Mouse (Mus musculus) thymus, adult 2 months (tissue): ENCODE data around the gene Olfr1258. TPM values are rescaled to one million over a fixed set of nuclear protein-coding genes. Genes with fewer than 3 reads are reported as not detected.
"Not testable (repeated sequence)": the region's sequence is repeated elsewhere in the genome, so short reads cannot be mapped to it uniquely, and the experiment has no call there.

Source experiments
- DNase-seq: peaks from one replicate; pipeline ENCODE4 v3.0.0; 2021
- H3K27ac ChIP-seq: fragments of 200-500 bp; 2 replicates; pipeline ENCODE4 v1.5.1; 2012; ENCODE audit warnings: low read length, control low read depth; ENCODE audit not compliant: control insufficient read depth, insufficient read depth
- H3K27me3 ChIP-seq: fragments of 200-500 bp; 2 replicates; pipeline ENCODE4 v1.6.1; 2012; ENCODE audit warnings: mild to moderate bottlenecking, low read length, moderate library complexity, mixed read lengths; ENCODE audit not compliant: control insufficient read depth, insufficient read depth
- H3K36me3 ChIP-seq: fragments of 200-500 bp; 2 replicates; pipeline ENCODE4 v1.6.1; 2012; ENCODE audit warnings: mild to moderate bottlenecking, low read length, moderate library complexity; ENCODE audit not compliant: control insufficient read depth, insufficient read depth
- H3K4me1 ChIP-seq: fragments of 200-500 bp; replicated peaks from 2 replicates; pipeline ENCODE4 v1.6.1; 2012; ENCODE audit warnings: low read length; ENCODE audit not compliant: control insufficient read depth, insufficient read depth
- H3K4me3 ChIP-seq: fragments of 200-500 bp; 2 replicates; pipeline ENCODE4 v1.5.1; 2012; ENCODE audit warnings: mild to moderate bottlenecking, low read length, control low read depth, moderate library complexity; ENCODE audit not compliant: control insufficient read depth, insufficient read depth
- CTCF ChIP-seq: fragments of 200-500 bp; IDR thresholded peaks from 2 replicates; pipeline ENCODE4 v1.5.1; 2012; ENCODE audit warnings: mild to moderate bottlenecking, control low read depth, low read length, moderate library complexity, borderline replicate concordance; ENCODE audit not compliant: control insufficient read depth, poor library complexity, insufficient read depth; ENCODE audit errors: extremely low read depth
- POLR2A ChIP-seq: fragments of 200-500 bp; IDR thresholded peaks from 2 replicates; pipeline ENCODE4 v1.6.1; 2012; ENCODE audit warnings: mild to moderate bottlenecking, low read length, control low read depth, moderate library complexity; ENCODE audit not compliant: control insufficient read depth, poor library complexity, insufficient read depth; ENCODE audit errors: extremely low read depth
- WGBS: fragments of 180-500 bp; shearing (Covaris S2); methylation state at CpG from one replicate; pipeline ENCODE4 v1.1.7; 2018; 5-methylcytosine and 5-hydroxymethylcytosine counted together
- polyA plus RNA-seq: library from polyadenylated mRNA; depleted of rRNA; stranded (reverse); fragments of >200 nt; gene quantifications from 2 replicates; pipeline ENCODE4 v1.2.3, GENCODE M21; 2012; rRNA removed

Olfr1258 gene
- not detected in 2 replicates for polyA plus RNA-seq

DNA sequence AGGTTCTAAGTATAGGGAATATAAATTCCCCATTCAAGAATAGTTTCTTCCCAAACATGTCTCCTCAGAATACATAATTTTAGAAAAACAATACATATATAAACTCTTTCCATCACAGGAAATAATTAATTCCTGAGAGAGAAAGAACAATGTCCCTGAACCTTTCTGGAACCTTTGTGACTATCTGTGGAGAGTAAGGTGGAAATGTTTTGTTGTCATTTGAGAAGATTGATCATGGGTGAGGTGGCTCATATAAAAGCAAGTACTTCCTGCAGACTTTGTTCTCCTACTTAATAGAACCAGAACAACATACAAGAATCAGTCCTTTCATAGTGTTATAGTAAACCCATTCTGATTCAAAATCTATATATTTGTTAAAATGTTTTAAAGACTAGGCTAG is at the start of gene Olfr1258:
Olfr1258 (plus strand) TSS at position 301 of the 400 bp plus-strand sequence.
- DNase-seq = no peak
- Histone ChIP-seq H3K27me3 (no peaks in the 10 kb centered on the region), H3K36me3 (no peaks in the 10 kb centered on the region), H3K4me3 (no peak within 1 kb of the TSS), H3K4me1 (no peaks in the 10 kb centered on the region), H3K27ac (no peak within 1 kb of the TSS)
- no peak for TF ChIP-seq POLR2A
- no peak for TF ChIP-seq CTCF

- H3K4me3 ChIP-seq = no peak within 1 kb of the TSS
- no peaks in the 10 kb centered on the region for H3K4me1 ChIP-seq
- WGBS = 92% methylated on average over 1 of the region's 1 CpGs
- no peak within 1 kb of the TSS for H3K27ac ChIP-seq
- H3K36me3 ChIP-seq = no peaks in the 10 kb centered on the region
- TF ChIP-seq POLR2A (no peak), CTCF (no peak)
- no peaks in the 10 kb centered on the region for H3K27me3 ChIP-seq
- DNase-seq = no peak
These were observed 49.0 kb upstream of the Olfr1258 start, which contains the start of gene Olfr1257 for GRCm38 (mm10) chr2:89878137-89878536. TSS of gene Olfr1257 (plus strand) at chr2:89878437.

- DNase-seq, H3K36me3 ChIP-seq, H3K27ac ChIP-seq, H3K27me3 ChIP-seq, H3K4me3 ChIP-seq, H3K4me1 ChIP-seq: not testable (repeated sequence)
- 92% methylated on average over 9 of the region's 9 CpGs for WGBS
These were observed 14.5 kb upstream of the Olfr1258 start for GRCm38 (mm10) chr2:89912616-89913015.

GRCm38 (mm10) chr2:89948564-89948963 is 21.5 kb downstream of the Olfr1258 start, which contains the start of gene Olfr1259:
TSS of gene Olfr1259 (minus strand) at chr2:89948664.
- no peak for DNase-seq
- Histone ChIP-seq H3K36me3 (no peaks in the 10 kb centered on the region), H3K27me3 (no peaks in the 10 kb centered on the region), H3K27ac (no peak within 1 kb of the TSS), H3K4me1 (no peaks in the 10 kb centered on the region), H3K4me3 (no peak within 1 kb of the TSS)
- WGBS = 92% methylated on average over 5 of the region's 5 CpGs
- no peak for TF ChIP-seq CTCF
- TF ChIP-seq POLR2A = no peak

DNA sequence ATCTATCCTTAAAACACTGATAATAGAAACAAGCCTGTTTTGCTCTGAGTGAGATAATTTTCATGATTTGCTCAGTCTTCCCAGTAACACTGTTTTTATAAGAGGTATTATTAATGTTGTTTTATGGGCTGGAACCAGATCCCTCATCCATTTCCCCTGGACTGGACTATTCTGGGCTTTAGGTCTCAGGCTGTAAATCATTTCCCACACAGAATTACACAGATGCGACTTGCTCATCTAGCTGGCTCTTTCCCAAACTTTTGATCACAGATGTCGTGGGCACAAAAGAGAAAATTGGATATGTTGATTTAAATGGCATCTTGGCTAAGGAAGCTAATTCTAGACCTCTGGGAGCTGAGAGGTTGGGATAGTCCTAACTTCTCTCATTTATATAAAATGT is 47.1 kb downstream of the Olfr1258 start, which contains the start of gene Olfr1260:
Olfr1260 (plus strand) TSS at position 157 of the 400 bp plus-strand sequence.
- no peak within 1 kb of the TSS for H3K4me3 ChIP-seq
- TF ChIP-seq CTCF = no peak
- TF ChIP-seq POLR2A = no peak
- H3K27me3 ChIP-seq = no peaks in the 10 kb centered on the region
- DNase-seq = no peak
- no peaks in the 10 kb centered on the region for H3K4me1 ChIP-seq
- WGBS = 78% methylated on average over 2 of the region's 2 CpGs
- H3K27ac ChIP-seq = no peak within 1 kb of the TSS
- no peaks in the 10 kb centered on the region for H3K36me3 ChIP-seq

- H3K27ac ChIP-seq = no peak overlapping the region
- H3K4me1 ChIP-seq = no peaks in the 10 kb centered on the region
- WGBS = 87% methylated on average over 2 of the region's 2 CpGs
- TF ChIP-seq CTCF (no peak), POLR2A (no peak)
- H3K27me3 ChIP-seq = no peaks in the 10 kb centered on the region
- DNase-seq = no peak
- H3K4me3 ChIP-seq = no peak overlapping the region
- no peaks in the 10 kb centered on the region for H3K36me3 ChIP-seq
These were observed 50.6 kb downstream of the Olfr1258 start for GRCm38 (mm10) chr2:89977709-89978108.

Other genes starting within 250 kb of the Olfr1258 start
- not detected in 2 replicates for gene Olfr1252, start 202.3 kb upstream of the Olfr1258 start, polyA plus RNA-seq
- gene Olfr1253, start 170.2 kb upstream of the Olfr1258 start, polyA plus RNA-seq = not detected in 2 replicates
- not detected in 2 replicates for gene Olfr1254, start 133.7 kb upstream of the Olfr1258 start, polyA plus RNA-seq
- gene Olfr1255, start 115.3 kb upstream of the Olfr1258 start, polyA plus RNA-seq = not detected in 2 replicates
- gene Olfr1256, start 85.8 kb upstream of the Olfr1258 start, polyA plus RNA-seq = not detected in 2 replicates
- gene Olfr48, start 79.1 kb upstream of the Olfr1258 start, polyA plus RNA-seq = not detected in 2 replicates
- not detected in 2 replicates for gene Olfr1257, start 48.9 kb upstream of the Olfr1258 start, polyA plus RNA-seq
- not detected in 2 replicates for gene Olfr1259, start 21.4 kb downstream of the Olfr1258 start, polyA plus RNA-seq
- not detected in 2 replicates for gene Olfr1260, start 47.0 kb downstream of the Olfr1258 start, polyA plus RNA-seq
- gene Olfr1261, start 63.9 kb downstream of the Olfr1258 start, polyA plus RNA-seq = not detected in 2 replicates
- not detected in 2 replicates for gene Olfr1262, start 72.8 kb downstream of the Olfr1258 start, polyA plus RNA-seq
- gene Olfr1263, start 84.8 kb downstream of the Olfr1258 start, polyA plus RNA-seq = not detected in 2 replicates
- gene Olfr1264, start 98.3 kb downstream of the Olfr1258 start, polyA plus RNA-seq = not detected in 2 replicates
- not detected in 2 replicates for gene Olfr1265, start 108.0 kb downstream of the Olfr1258 start, polyA plus RNA-seq
- gene Olfr140, start 136.3 kb downstream of the Olfr1258 start, polyA plus RNA-seq = not detected in 2 replicates
- gene Olfr1269, start 194.1 kb downstream of the Olfr1258 start, polyA plus RNA-seq = not detected in 2 replicates
- not detected in 2 replicates for gene Olfr32, start 215.0 kb downstream of the Olfr1258 start, polyA plus RNA-seq
- not detected in 2 replicates for gene Olfr1270, start 225.8 kb downstream of the Olfr1258 start, polyA plus RNA-seq